Mouse (Mus musculus) limb, embryonic 13.5 days (tissue): ENCODE measurements around the gene Ccdc63. TPM values are rescaled to one million over a fixed set of nuclear protein-coding genes. Genes with fewer than 3 reads are reported as not detected.
A peak's percentile ranks its signal among the peaks of the same experiment; 100 is the strongest.

ENCODE experiments used
- ATAC-seq: fragments of 200-750 bp; cut with Nextera tagmentation; 2 replicates; pipeline ENCODE4 v1.8.0; 2017; ENCODE audit warnings: low read depth, moderate number of reproducible peaks, moderate TSS enrichment; ENCODE audit not compliant: low FRiP score
- H3K27ac ChIP-seq: fragments of 300-500 bp; sonication (generic); 2 replicates; pipeline ENCODE4 v1.5.1; 2015; ENCODE audit warnings: inconsistent platforms, mild to moderate bottlenecking, moderate library complexity
- H3K27me3 ChIP-seq: fragments of 300-500 bp; sonication (generic); 2 replicates; pipeline ENCODE4 v1.6.1; 2015; ENCODE audit warnings: mild to moderate bottlenecking, inconsistent platforms
- H3K36me3 ChIP-seq: fragments of 300-500 bp; sonication (generic); 2 replicates; pipeline ENCODE4 v1.6.1; 2015; ENCODE audit warnings: inconsistent platforms, mild to moderate bottlenecking, moderate library complexity
- H3K4me1 ChIP-seq: fragments of 300-500 bp; sonication (generic); 2 replicates; pipeline ENCODE4 v1.6.1; 2015; ENCODE audit warnings: inconsistent platforms
- H3K4me2 ChIP-seq: fragments of 300-500 bp; sonication (generic); replicated peaks from 2 replicates; pipeline ENCODE4 v1.6.1; 2015; ENCODE audit warnings: inconsistent platforms, mild to moderate bottlenecking, moderate library complexity
- H3K4me3 ChIP-seq: fragments of 300-500 bp; sonication (generic); 2 replicates; pipeline ENCODE4 v1.5.1; 2015; ENCODE audit warnings: moderate library complexity, mild to moderate bottlenecking, inconsistent platforms
- H3K9ac ChIP-seq: fragments of 300-500 bp; sonication (generic); 2 replicates; pipeline ENCODE4 v1.6.1; 2015; ENCODE audit warnings: mild to moderate bottlenecking, inconsistent platforms
- H3K9me3 ChIP-seq: fragments of 300-500 bp; sonication (generic); 2 replicates; pipeline ENCODE4 v1.6.1; 2016; ENCODE audit warnings: inconsistent platforms
- WGBS: fragments of 180-500 bp; shearing (Covaris S2); methylation state at CpG from one replicate; pipeline ENCODE4 v1.1.7; 2015; 5-methylcytosine and 5-hydroxymethylcytosine counted together
- polyA plus RNA-seq: library from polyadenylated mRNA; unstranded; fragments of >200 nt; fragmentation: Nextera tagmentation; extraction: Ambion mirVana; gene quantifications from 2 replicates; pipeline ENCODE4 v1.2.1, GENCODE M21; 2015

Gene Ccdc63
- polyA plus RNA-seq, 1 experiment from 2014 or later = not detected

DNA sequence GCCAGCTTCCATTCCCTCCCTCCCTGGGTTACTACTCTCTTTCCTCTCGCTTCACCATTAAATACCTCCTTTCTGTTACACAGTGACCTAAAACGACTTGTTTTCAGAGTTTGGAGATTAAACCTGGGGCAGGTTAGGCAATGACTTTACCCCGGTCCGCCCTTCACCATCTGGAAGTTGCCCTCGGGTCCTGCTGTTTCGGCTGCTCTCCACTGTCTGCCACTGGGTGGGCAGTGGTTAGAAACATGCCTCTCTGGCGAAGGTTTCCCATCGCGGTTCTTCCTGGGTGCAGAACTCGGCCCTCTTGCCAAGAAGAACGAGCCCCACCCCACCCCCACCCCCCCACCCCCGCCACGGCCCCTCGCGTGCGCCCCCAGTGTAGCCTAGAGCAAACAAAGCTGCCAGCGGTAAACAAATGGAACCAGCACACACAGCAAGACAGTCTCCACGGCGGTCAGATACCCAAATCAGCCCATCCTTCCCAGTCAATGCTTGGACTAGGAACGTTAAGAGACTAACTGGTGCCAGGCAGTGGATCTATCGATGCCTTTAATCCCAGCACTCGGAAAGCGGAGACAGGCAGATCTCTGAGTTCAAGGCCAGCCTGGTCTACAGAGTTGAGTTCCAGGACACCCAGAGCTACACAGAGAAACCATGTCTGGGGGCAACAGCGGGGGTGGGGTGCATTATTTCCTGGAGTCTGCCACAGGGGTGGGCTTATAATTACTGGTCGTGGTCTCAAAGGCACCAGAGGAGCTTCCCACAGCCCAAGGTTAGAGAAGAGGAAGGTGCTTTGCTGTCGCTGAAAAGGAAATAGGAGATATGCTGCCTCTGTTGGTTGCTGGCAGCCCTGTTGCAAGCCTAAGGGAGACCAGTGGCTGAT, 8.2 kb downstream of the Ccdc63 start:
- Histone ChIP-seq H3K9ac (peak overlapping the region; percentile 58), H3K36me3 (no peaks in the 10 kb centered on the region), H3K4me1 (peaks cover 16% of the 10 kb centered on the region), H3K4me2 (peak overlapping the region; percentile 86), H3K27ac (no peak overlapping the region), H3K27me3 (peaks cover 7% of the 10 kb centered on the region; the same call in 1 of the 2 replicates), H3K4me3 (peak overlapping the region; percentile 47), H3K9me3 (no peaks in the 10 kb centered on the region)
- 18% methylated on average over 26 of the region's 26 CpGs for WGBS
- no peak for ATAC-seq

DNA sequence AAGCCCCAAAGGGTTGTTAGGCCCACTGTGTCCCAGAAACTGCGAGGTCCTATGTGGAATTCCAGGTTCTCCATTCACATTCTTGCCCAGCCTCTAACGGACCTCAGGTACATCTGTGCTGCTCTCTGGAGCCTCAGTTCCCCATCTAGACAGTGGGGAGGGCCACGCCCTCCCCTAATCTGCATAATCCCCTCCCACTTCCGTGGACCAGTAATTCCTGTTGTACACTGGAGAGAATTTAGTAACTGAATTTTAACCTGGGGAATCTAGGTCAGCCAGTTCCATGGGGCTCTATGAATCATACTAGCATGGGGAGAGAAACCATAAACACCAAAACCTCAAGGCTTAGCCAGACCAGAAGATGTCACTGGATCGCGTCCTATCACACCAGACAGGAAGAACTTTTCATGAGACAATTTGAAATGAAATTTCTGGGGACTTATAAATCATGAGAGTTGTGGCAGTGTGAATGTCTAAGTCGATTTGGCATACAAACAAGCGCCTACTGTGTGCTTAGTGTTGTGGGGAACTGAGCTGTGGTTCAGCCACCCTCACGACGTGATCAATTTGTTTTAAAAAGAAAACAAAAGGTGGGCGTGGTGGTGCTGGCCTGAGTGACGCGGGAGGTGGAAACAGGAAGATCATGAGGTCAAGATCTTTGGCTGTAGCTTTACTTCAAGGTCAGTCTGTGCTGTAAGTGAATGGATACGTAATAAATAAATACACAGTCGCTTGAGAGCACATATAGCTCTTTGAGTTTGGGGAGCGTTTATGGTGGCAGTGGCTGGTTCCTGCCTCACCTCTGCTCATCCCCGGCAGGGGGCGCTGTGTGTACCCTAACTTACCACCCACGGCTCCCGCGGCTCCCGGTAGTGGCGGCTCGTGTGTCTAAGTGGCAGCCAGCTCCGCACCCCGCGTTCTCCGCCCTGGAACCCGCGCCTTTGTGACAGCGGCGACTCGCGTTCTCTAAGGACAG, 9.3 kb downstream of the Ccdc63 start:
- H3K27ac ChIP-seq = no peak overlapping the region
- 9% methylated on average over 34 of the region's 34 CpGs for WGBS
- no peak; the same call in 1 of the 2 replicates for ATAC-seq

DNA sequence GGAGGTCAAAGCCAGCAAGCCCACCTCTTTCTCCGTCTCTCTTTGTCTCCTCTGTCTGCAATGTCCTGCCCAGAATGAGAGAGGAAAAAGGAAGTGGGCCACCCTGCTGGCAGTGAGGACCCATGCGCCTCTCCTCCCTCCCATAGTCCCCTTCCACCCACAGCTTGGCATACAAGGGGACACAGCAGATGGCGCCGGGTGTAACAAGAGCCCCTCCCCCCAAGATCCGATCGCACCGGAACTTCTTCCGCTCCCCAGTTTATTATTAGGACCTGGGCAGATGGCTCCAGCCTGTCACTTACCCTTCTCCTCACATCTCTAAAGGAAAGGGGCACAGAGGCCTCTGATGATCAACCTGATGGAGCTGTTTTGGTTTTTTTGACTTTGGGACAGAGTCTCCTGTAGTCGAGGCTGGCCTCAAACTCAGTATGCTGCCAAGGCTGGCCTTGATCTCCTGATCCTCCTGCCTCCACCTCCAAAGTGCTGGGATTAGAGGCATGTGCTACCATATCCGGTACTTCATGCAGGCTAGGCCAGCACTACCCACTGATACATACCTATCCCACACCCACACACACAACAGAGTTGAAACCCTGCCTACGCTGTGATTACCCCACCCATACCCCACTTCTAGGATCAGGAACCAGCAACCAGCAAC, 10.2 kb downstream of the Ccdc63 start:
- no peaks in the 10 kb centered on the region for H3K9me3 ChIP-seq
- H3K4me3 ChIP-seq = no peak overlapping the region
- H3K4me2 ChIP-seq = no peak overlapping the region
- H3K36me3 ChIP-seq = no peaks in the 10 kb centered on the region
- H3K9ac ChIP-seq = no peak overlapping the region
- no peak overlapping the region for H3K27ac ChIP-seq
- H3K4me1 ChIP-seq = peaks cover 17% of the 10 kb centered on the region
- no peak for ATAC-seq
- peaks cover 7% of the 10 kb centered on the region; the same call in 1 of the 2 replicates for H3K27me3 ChIP-seq
- 83% methylated on average over 11 of the region's 11 CpGs for WGBS

More for the DNA sequence above, 9.3 kb downstream of the Ccdc63 start:
- H3K9ac ChIP-seq = peak overlapping the region; percentile 58
- H3K4me2 ChIP-seq = peak overlapping the region; percentile 86
- peaks cover 16% of the 10 kb centered on the region for H3K4me1 ChIP-seq
- H3K36me3 ChIP-seq = no peaks in the 10 kb centered on the region
- peaks cover 7% of the 10 kb centered on the region; the same call in 1 of the 2 replicates for H3K27me3 ChIP-seq
- H3K4me3 ChIP-seq = peak overlapping the region; percentile 47
- no peaks in the 10 kb centered on the region for H3K9me3 ChIP-seq

DNA sequence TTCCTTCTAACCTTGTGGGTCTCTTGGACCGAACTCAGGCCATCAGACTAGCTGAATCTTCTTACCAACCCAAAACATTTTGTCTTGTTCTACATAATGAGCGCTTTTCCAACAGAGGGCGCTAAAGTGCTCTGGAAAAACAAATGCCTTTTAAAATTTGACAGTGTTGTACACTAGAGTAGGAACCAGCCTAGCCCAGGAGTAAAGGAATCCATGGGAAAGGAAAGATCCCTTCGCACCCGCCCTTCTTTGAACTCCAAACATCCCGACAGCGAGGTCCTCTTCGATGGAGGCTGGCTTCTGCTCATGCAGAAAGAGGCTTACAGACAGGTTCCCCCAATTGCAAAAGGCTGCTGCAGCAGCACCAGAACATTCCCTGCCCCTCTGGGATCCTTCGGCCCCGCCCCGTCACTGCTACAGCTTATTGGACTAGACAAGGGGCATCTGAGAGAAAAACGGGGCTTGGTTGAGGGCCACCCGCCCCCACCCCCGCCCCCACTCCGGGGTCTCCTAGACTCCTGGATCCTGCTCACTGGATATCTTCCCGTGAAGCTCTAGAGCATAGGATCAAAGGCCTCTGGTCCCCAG, 11.5 kb downstream of the Ccdc63 start:
- H3K4me2 ChIP-seq = peak overlapping the region; percentile 38
- no peaks in the 10 kb centered on the region for H3K36me3 ChIP-seq
- no peak overlapping the region for H3K4me3 ChIP-seq
- peak; percentile 60; the same call in 1 of the 2 replicates for ATAC-seq
- peak overlapping the region; percentile 45 for H3K9ac ChIP-seq
- no peaks in the 10 kb centered on the region for H3K9me3 ChIP-seq
- peaks cover 7% of the 10 kb centered on the region; the same call in 1 of the 2 replicates for H3K27me3 ChIP-seq
- H3K4me1 ChIP-seq = peaks cover 19% of the 10 kb centered on the region
- no peak overlapping the region for H3K27ac ChIP-seq
- WGBS = 27% methylated on average over 16 of the region's 16 CpGs

DNA sequence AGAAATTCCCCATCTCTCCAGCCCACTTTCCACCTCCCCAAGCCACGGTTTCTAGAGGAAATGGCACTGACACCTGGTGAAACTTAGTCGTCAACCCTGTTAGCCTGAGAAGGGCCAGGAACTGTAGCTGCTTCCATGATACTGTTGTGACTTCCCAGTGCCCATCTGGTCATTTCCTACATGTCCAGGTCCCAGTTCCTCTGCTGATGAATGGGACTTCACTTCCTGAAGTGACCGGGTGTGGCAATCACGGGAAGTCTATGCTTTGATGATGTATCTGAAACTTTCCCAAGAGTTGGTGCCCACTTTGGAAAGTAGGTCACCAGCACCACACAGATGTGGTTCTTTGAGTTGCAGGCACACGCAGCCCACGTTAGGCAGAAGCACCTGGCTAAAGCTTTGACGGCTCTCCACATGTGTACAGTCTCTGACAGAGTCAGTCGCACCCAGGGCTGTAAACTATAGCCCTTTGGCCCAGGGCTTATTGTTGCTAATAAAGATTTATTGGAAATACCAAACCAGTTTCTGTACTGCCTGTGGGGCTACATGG, 15.3 kb downstream of the Ccdc63 start:
- Histone ChIP-seq H3K9me3 (no peaks in the 10 kb centered on the region), H3K4me1 (peaks cover 7% of the 10 kb centered on the region; the same call in 1 of the 2 replicates), H3K27ac (no peak overlapping the region), H3K27me3 (no peaks in the 10 kb centered on the region), H3K9ac (no peak overlapping the region), H3K4me2 (no peak overlapping the region), H3K4me3 (no peak overlapping the region), H3K36me3 (no peaks in the 10 kb centered on the region)
- ATAC-seq = no peak
- WGBS = 44% methylated on average over 8 of the region's 8 CpGs

DNA sequence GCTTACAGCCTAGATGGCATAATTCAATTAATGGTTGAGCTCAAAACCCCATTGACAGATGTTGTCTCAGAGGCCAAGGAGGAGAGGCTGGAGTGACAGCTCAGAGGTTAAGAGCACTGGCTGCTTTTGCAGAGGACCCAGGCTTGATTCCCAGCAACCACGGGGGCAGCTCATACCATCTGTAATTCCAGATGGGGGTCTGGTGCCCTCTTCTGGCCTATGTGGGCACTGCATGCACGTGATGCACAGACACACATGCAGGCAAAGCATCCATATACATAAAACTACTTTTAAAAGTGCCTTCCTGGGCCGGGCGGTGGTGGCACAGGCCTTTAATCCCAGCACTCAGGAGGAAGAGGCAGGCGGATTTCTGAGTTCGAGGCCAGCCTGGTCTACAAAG, 24.4 kb downstream of the Ccdc63 start:
- Histone ChIP-seq H3K27me3 (no peaks in the 10 kb centered on the region; the same call in 1 of the 2 replicates), H3K9me3 (no peaks in the 10 kb centered on the region), H3K27ac (no peak overlapping the region), H3K4me3 (no peak overlapping the region), H3K4me2 (no peak overlapping the region), H3K36me3 (no peaks in the 10 kb centered on the region), H3K4me1 (no peaks in the 10 kb centered on the region), H3K9ac (no peak overlapping the region)
- no peak for ATAC-seq
- WGBS = 83% methylated on average over 6 of the region's 6 CpGs

DNA sequence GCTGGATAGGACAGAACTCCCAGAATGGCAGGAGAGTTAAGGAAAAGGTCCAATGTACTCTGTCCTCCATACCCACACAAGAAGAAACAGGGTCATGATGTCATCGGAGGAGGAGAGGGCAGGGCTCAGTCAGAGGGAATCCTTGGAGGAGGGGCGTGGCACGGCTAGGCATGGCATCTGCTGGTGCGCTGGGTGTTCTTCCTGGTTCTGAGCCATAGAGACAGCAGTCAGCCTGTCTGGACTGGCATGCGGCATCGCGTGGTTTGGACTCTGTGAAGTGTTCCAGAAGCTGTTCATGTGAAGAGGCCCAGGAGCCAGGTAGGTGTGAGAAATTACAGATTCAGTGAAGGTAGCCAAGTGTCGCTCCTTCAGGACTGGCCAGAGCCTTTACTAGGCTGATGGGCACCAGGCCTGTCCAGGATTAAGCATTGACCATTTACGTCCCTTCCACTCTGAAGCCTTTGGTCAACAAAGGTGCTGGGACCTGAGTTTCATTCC, 25.3 kb downstream of the Ccdc63 start:
- H3K27ac ChIP-seq = no peak overlapping the region
- H3K4me3 ChIP-seq = no peak overlapping the region
- no peaks in the 10 kb centered on the region for H3K36me3 ChIP-seq
- no peaks in the 10 kb centered on the region; the same call in 1 of the 2 replicates for H3K27me3 ChIP-seq
- H3K4me1 ChIP-seq = no peaks in the 10 kb centered on the region
- no peak overlapping the region for H3K9ac ChIP-seq
- no peak for ATAC-seq
- H3K9me3 ChIP-seq = no peaks in the 10 kb centered on the region
- no peak overlapping the region for H3K4me2 ChIP-seq
- 91% methylated on average over 9 of the region's 9 CpGs for WGBS

DNA sequence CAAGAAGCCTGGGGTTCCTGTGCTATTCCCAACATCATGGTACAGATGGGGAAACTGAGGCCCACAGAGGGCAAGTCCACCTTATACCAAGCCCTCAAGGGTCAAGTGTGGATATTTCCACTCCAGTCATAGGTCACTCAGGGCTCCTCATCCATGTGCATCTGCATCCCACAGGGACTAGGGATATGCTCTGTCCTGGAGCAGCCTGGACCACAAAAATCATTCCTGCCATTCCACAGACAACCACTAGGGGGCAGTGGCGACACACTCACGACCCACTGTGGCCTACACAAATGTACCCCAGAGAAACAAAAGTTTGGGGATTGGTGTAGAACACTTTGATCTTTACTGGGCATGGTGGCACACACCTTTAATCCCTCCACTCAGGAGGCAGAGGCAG, 26.4 kb downstream of the Ccdc63 start:
- Histone ChIP-seq H3K4me2 (no peak overlapping the region), H3K9ac (no peak overlapping the region), H3K9me3 (no peaks in the 10 kb centered on the region), H3K27ac (no peak overlapping the region), H3K27me3 (no peaks in the 10 kb centered on the region; the same call in 1 of the 2 replicates), H3K4me1 (no peaks in the 10 kb centered on the region), H3K4me3 (no peak overlapping the region), H3K36me3 (no peaks in the 10 kb centered on the region)
- WGBS = 3% methylated on average over 2 of the region's 2 CpGs
- ATAC-seq = no peak

DNA sequence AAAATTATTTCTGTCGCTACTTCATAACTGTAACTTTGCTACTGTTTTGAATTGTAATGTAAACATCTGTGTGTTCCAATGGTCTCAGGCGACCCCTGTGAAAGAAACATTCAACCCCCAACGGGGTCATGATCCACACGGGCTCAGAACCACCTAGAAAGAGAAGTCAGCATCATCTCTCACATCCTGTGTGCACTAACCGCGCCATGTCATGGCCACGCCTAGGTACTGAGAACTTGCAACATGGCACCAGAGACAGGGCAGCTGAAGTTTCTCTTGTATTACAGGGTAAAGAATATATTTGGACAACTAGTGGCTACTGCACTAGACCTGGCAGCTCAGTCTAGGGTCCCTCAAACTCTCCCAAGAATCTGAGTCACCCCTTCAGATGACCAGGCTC, 27.2 kb downstream of the Ccdc63 start:
- ATAC-seq = no peak
- no peak overlapping the region for H3K4me2 ChIP-seq
- H3K27me3 ChIP-seq = no peaks in the 10 kb centered on the region; the same call in 1 of the 2 replicates
- 82% methylated on average over 7 of the region's 7 CpGs for WGBS
- H3K4me1 ChIP-seq = no peaks in the 10 kb centered on the region
- no peak overlapping the region for H3K9ac ChIP-seq
- no peak overlapping the region for H3K27ac ChIP-seq
- no peak overlapping the region for H3K4me3 ChIP-seq
- H3K36me3 ChIP-seq = no peaks in the 10 kb centered on the region
- no peaks in the 10 kb centered on the region for H3K9me3 ChIP-seq

DNA sequence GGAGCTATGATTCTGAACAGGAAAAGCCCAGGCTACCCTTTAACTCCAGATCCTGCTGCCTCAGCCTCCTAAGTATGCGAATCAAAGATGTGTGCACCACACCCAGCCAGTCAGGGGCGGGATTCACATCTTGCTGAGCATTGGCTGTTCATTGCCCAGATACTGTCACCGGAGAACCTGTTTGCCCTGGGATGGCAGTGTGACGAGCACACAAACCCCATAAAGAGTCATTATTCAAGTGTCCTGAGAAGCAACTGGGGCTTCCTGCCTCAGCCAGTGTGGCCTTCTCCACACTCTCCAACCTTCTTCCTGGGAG, 28.7 kb downstream of the Ccdc63 start:
- Histone ChIP-seq H3K9me3 (no peaks in the 10 kb centered on the region), H3K36me3 (no peaks in the 10 kb centered on the region), H3K4me1 (no peaks in the 10 kb centered on the region), H3K27ac (no peak overlapping the region), H3K4me3 (no peak overlapping the region), H3K27me3 (no peaks in the 10 kb centered on the region; the same call in 1 of the 2 replicates), H3K9ac (no peak overlapping the region), H3K4me2 (peak overlapping the region; percentile 17)
- 49% methylated on average over 4 of the region's 4 CpGs for WGBS
- no peak for ATAC-seq
